In the genomic region with DNA sequence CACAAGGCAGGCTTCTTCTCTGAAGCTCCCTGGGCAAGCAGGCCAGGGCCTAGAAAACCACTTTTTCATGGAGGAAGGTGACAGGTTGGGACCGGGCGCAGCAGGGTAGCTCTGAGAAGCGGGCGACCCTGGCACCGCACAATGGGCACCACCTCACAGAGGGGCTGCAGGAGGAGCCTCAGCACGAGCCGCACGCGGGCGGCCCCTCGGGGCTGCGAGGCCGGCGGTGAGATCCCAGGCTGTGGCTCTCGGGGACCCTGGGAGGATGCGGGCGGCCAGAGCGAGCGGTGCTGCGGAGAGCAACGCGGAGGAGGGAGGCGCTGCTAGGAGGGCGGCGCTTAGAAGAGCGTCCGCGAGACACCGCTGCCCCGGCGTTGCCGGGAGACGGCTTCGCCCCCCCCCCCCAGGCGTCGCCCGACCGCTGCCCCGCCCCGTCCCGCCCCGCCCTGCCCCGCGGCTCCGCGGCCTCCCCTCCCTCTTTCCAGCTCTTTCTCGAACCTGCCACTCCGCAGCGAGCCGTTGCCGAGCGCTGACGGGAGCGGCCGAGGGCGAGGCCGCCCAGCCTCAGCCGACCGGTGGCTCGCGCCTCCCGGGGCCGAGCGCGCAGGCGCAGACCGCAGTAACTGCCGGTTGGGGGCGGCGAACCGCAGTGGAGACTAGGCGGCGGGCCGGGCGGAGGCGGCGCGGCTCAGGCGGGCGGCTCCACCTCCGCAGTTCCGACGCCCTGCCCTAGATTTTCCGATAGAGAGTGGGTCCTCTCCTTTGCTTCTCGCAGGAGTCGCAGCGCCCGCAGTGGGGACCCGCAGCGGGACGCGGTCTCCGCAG, we compare ENCODE assay signal across 8 mouse cellular contexts. TPM values are rescaled to one million over a fixed set of nuclear protein-coding genes. Genes with fewer than 3 reads are reported as not detected.
DNase-seq lines count a peak whose midpoint lies in the region; ATAC-seq and TF ChIP-seq lines count a peak whose summit lies in the region.

No protein-coding gene starts in this region.

- peak overlapping the region; percentile 95 for H3K9ac ChIP-seq in heart, embryonic 12.5 days
- peak overlapping the region; percentile 67 for H3K9ac ChIP-seq in kidney, postnatal 0 days (ENCODE audit: low read depth, low read length)
- peak overlapping the region; percentile 93 for H3K9ac ChIP-seq in liver, adult 2 months (ENCODE audit: low read depth, low read length)

- peak; percentile 95 for DNase-seq in CD4-positive, CD25-positive, alpha-beta regulatory T cell, adult 2 months (ENCODE audit: low read depth, low spot score)
- peak; percentile 73 for DNase-seq in brain, embryonic 18.5 days (ENCODE audit: low read depth, low spot score)
- DNase-seq in kidney, postnatal 0 days (ENCODE audit: low spot score), result peak; percentile 89
- DNase-seq in liver, adult 2 months (ENCODE audit: extremely low read depth, low read depth, low spot score), result peak; percentile 67
- DNase-seq in spleen, postnatal 36 days (ENCODE audit: low spot score in 2 of 2), result peak; percentile 92 to 93

- H3K27ac ChIP-seq in heart, embryonic 12.5 days (ENCODE audit: poor library complexity, severe bottlenecking), result peak overlapping the region; percentile 87
- peak overlapping the region; percentile 57 for H3K27ac ChIP-seq in kidney, postnatal 0 days
- H3K27ac ChIP-seq in liver, adult 2 months (replicated peaks; ENCODE audit: insufficient read depth, low read depth, low read length), result peak overlapping the region; percentile 46

- no peak for TF ChIP-seq CTCF in kidney, postnatal 0 days (IDR thresholded peaks at IDR 0.05; ENCODE audit: low read depth)
- TF ChIP-seq CTCF in liver, adult 2 months (IDR thresholded peaks at IDR 0.05; ENCODE audit: low read depth, low read length), result no peak

- ATAC-seq in heart, embryonic 12.5 days (ENCODE audit: insufficient number of reproducible peaks, low FRiP score), result peak; percentile 96
- ATAC-seq in kidney, postnatal 0 days (replicated peaks; ENCODE audit: low FRiP score, low read depth), result peak; percentile 94
- peak; percentile 77 for ATAC-seq in monocyte, adult 5-6 weeks (replicated peaks; ENCODE audit: insufficient number of reproducible peaks, low FRiP score, low TSS enrichment, poor library complexity, severe bottlenecking)

- peaks cover 28% of the 10 kb centered on the region for H3K4me1 ChIP-seq in erythroblast, embryonic 14.5 days (ENCODE audit: control insufficient read depth)
- H3K4me1 ChIP-seq in heart, embryonic 12.5 days (replicated peaks), result peaks cover 11% of the 10 kb centered on the region; the same call in 1 of the 2 replicates
- no peaks in the 10 kb centered on the region; the same call in 1 of the 2 replicates for H3K4me1 ChIP-seq in kidney, postnatal 0 days (replicated peaks; ENCODE audit: insufficient read depth, low read length)
- peaks cover 7% of the 10 kb centered on the region for H3K4me1 ChIP-seq in liver, adult 2 months (ENCODE audit: control insufficient read depth, insufficient read depth, low read length)

- peaks cover 3% of the 10 kb centered on the region for H3K36me3 ChIP-seq in erythroblast, embryonic 14.5 days (ENCODE audit: control insufficient read depth)
- H3K36me3 ChIP-seq in heart, embryonic 12.5 days, result no peaks in the 10 kb centered on the region
- no peaks in the 10 kb centered on the region for H3K36me3 ChIP-seq in kidney, postnatal 0 days (ENCODE audit: insufficient read depth, low read length)
- no peaks in the 10 kb centered on the region for H3K36me3 ChIP-seq in liver, adult 2 months (ENCODE audit: control insufficient read depth, insufficient read depth, low read length)

- H3K27me3 ChIP-seq in erythroblast, embryonic 14.5 days (ENCODE audit: control insufficient read depth), result peaks cover 6% of the 10 kb centered on the region
- H3K27me3 ChIP-seq in heart, embryonic 12.5 days (replicated peaks), result no peaks in the 10 kb centered on the region
- H3K27me3 ChIP-seq in kidney, postnatal 0 days (ENCODE audit: insufficient read depth, low read length), result no peaks in the 10 kb centered on the region
- H3K27me3 ChIP-seq in liver, adult 2 months (ENCODE audit: control insufficient read depth, insufficient read depth, low read length), result no peaks in the 10 kb centered on the region

- H3K9me3 ChIP-seq in erythroblast, embryonic 14.5 days (ENCODE audit: control insufficient read depth, low read length), result no peaks in the 10 kb centered on the region
- no peaks in the 10 kb centered on the region for H3K9me3 ChIP-seq in heart, embryonic 12.5 days (replicated peaks)
- H3K9me3 ChIP-seq in kidney, postnatal 0 days (replicated peaks; ENCODE audit: low read length), result no peaks in the 10 kb centered on the region

- H3K4me2 ChIP-seq in heart, embryonic 12.5 days, result peak overlapping the region; percentile 80
- peak overlapping the region; percentile 99 for H3K4me2 ChIP-seq in kidney, postnatal 0 days (ENCODE audit: low read length)

- under 1% methylated on average over 66 of the region's 93 CpGs for WGBS in heart, embryonic 12.5 days
- WGBS in kidney, postnatal 0 days, result under 1% methylated on average over 41 of the region's 93 CpGs
- under 1% methylated on average over 81 of the region's 93 CpGs for WGBS in liver, adult 2 months

- H3K4me3 ChIP-seq in erythroblast, embryonic 14.5 days (replicated peaks), result peak overlapping the region; percentile 90
- peak overlapping the region; percentile 98 for H3K4me3 ChIP-seq in heart, embryonic 12.5 days
- H3K4me3 ChIP-seq in kidney, postnatal 0 days (replicated peaks; ENCODE audit: low read depth, low read length), result peak overlapping the region; percentile 68
- H3K4me3 ChIP-seq in liver, adult 2 months (ENCODE audit: insufficient read depth, low read depth, low read length), result peak overlapping the region; percentile 96

- peaks cover 3% of the 10 kb centered on the region; the same call in 1 of the 2 replicates for H3K79me2 ChIP-seq in liver, adult 2 months (ENCODE audit: control insufficient read depth, insufficient read depth, low read length)

- TF ChIP-seq POLR2A in liver, adult 2 months (IDR thresholded peaks at IDR 0.05; ENCODE audit: extremely low read depth, insufficient read depth, low read length), result peak; percentile 67

RNA-seq across cellular contexts. Expression of a gene that starts 0.8 kb away (rescaled TPM):
- polyA plus RNA-seq in erythroblast, embryonic 14.5 days (2012), result 0.32 and 0.66 TPM in 2 replicates
- 36.9 and 38.7 TPM in 2 replicates for polyA plus RNA-seq in heart, embryonic 12.5 days (2016; fragmentation: Nextera tagmentation; extraction: Ambion mirVana)
- polyA plus RNA-seq in kidney, postnatal 0 days (2015; fragmentation: Nextera tagmentation; extraction: Ambion mirVana), result 9.9 and 10.3 TPM in 2 replicates
- total RNA-seq in liver, adult 2 months (2014; rRNA removed), result 10.3 and 10.5 TPM in 2 replicates
- polyA plus RNA-seq in liver, adult 2 months (2012; rRNA removed), result 6.9 and 7.1 TPM in 2 replicates
- total RNA-seq in monocyte, adult 5-6 weeks (2017), result 18.0 to 43.6 TPM (median 18.3 TPM) in 3 replicates

RNA-seq across cellular contexts. Expression of a gene that starts 36.4 kb away (rescaled TPM):
- not detected in 2 replicates for polyA plus RNA-seq in erythroblast, embryonic 14.5 days (2012)
- polyA plus RNA-seq in heart, embryonic 12.5 days (2016; fragmentation: Nextera tagmentation; extraction: Ambion mirVana), result 0.51 and 0.74 TPM in 2 replicates
- 0.10 and 0.11 TPM in 2 replicates for polyA plus RNA-seq in kidney, postnatal 0 days (2015; fragmentation: Nextera tagmentation; extraction: Ambion mirVana)
- 0.07 TPM in 1 of 2 replicates, not detected in the other for total RNA-seq in liver, adult 2 months (2014; rRNA removed)
- 0.07 TPM in 1 of 2 replicates, not detected in the other for polyA plus RNA-seq in liver, adult 2 months (2012; rRNA removed)
- not detected in 3 replicates for total RNA-seq in monocyte, adult 5-6 weeks (2017)

RNA-seq across cellular contexts. Expression of a gene that starts 54.8 kb away (rescaled TPM):
- 0.99 and 1.2 TPM in 2 replicates for polyA plus RNA-seq in erythroblast, embryonic 14.5 days (2012)
- polyA plus RNA-seq in heart, embryonic 12.5 days (2016; fragmentation: Nextera tagmentation; extraction: Ambion mirVana), result 47.4 and 47.9 TPM in 2 replicates
- 24.7 and 29.7 TPM in 2 replicates for polyA plus RNA-seq in kidney, postnatal 0 days (2015; fragmentation: Nextera tagmentation; extraction: Ambion mirVana)
- 1.2 and 1.6 TPM in 2 replicates for total RNA-seq in liver, adult 2 months (2014; rRNA removed)
- polyA plus RNA-seq in liver, adult 2 months (2012; rRNA removed), result 0.17 and 0.57 TPM in 2 replicates
- total RNA-seq in monocyte, adult 5-6 weeks (2017), result 17.6 to 34.8 TPM (median 18.3 TPM) in 3 replicates

Comparison
In these comparisons a context has a peak if more than half of its experiments do, and no peak if none do; other contexts are left out.
1. Peak in every context shown above with its lines: DNase-seq, ATAC-seq, H3K4me3 ChIP-seq and H3K27ac ChIP-seq.
2. RNA of a gene that starts 54.8 kb away (polyA plus RNA-seq): 47.4 to 47.9 TPM in heart, embryonic 12.5 days and 24.7 to 29.7 TPM in kidney, postnatal 0 days; 0.99 to 1.2 TPM in erythroblast, embryonic 14.5 days and 0.17 to 0.57 TPM in liver, adult 2 months; every median in the first group is over 10 times any median in the second.